Mouse (Mus musculus) adrenal gland, postnatal 14 days (tissue): ENCODE data around the gene Tmcc2. TPM values are rescaled to one million over a fixed set of nuclear protein-coding genes. Genes with fewer than 3 reads are reported as not detected.

Source experiments
- DNase-seq: peaks from one replicate; pipeline ENCODE4 v3.0.0; 2021; ENCODE audit warnings: mixed read lengths
- total RNA-seq: library from RNA; stranded (reverse); gene quantifications from 2 replicates; pipeline ENCODE4 v1.2.3, GENCODE M21; 2021

Tmcc2 gene
- total RNA-seq, 1 experiment from 2014 or later, result 26.9 TPM

- DNase-seq, result no peak
Observed at GRCm38 (mm10) chr1:132389886-132390585, 1.0 kb downstream of the Tmcc2 start.

DNA sequence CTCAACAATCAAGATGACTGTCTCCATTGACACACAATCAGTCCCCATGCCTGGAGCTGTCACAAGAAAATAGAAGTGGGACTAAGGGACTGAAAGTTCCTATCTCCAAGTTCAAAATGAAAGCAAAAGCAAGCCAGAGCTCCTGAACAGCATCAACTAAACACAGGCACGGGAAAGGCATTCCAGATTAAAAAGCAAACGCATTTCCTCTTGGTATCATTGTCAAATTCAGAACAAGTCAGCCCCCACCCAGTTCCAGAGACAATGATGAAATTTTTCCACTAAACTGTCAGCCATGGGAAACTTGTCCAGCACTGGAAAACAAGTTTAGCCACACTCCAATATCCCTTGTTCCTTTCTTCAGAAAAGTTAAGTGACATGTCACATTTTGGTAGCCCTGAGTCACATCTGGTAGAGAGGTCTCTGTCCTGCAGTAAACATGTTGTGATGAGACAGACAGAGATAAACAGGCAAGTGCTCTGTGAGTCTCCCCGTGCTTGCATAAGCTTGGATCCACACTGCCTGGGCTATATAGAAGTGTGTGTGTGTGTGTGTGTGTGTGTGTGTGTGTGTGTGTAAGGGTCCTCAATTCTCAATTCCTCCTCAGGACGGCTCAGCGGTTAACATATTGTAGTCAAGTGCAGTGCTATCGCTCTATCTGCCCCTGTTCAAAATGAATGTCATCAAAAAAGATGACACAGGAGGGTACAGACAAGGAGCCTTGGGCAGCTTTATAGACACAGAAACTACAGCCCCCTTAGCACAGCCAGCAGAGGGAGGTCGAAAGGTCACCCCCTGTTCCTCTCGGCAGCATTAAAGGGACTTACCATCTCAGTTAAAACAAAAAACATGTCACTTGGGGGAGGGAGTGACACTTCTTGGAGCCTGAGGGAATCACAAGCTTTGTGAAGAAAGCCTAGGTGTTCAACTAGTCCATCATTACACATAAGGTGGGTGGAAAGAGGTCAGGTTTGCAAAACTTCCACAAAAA, 2.0 kb downstream of the Tmcc2 start:
- no peak for DNase-seq

GRCm38 (mm10) chr1:132387943-132388342, 3.1 kb downstream of the Tmcc2 start:
- DNase-seq, result no peak

- DNase-seq, result no peak
Observed at GRCm38 (mm10) chr1:132386266-132386665, 4.8 kb downstream of the Tmcc2 start.

- DNase-seq, result no peak
Observed at GRCm38 (mm10) chr1:132385711-132386110, 5.4 kb downstream of the Tmcc2 start.

GRCm38 (mm10) chr1:132385266-132385665, 5.8 kb downstream of the Tmcc2 start:
- DNase-seq, result no peak

GRCm38 (mm10) chr1:132384001-132384554, 7.0 kb downstream of the Tmcc2 start:
- no peak for DNase-seq

DNA sequence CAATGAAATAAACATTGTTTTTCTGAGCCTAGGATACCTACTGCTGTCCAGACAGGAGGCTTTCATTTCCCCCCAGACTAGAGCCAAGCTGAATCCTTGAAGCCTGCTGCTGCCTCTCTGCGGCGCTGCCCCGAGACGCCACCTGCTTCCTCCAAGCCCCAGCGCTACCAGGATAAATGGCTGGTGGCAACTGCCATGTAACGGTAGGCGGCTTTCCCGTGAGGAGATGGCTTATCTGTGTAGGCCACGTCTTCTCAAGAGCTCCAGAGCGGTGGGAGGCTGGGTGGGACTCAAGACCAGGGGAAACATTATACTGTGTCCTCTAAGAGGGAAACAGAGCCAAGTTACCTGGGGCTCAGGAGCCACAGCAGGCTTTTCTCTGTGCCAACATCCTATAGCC, 9.2 kb downstream of the Tmcc2 start:
- DNase-seq, result no peak

DNA sequence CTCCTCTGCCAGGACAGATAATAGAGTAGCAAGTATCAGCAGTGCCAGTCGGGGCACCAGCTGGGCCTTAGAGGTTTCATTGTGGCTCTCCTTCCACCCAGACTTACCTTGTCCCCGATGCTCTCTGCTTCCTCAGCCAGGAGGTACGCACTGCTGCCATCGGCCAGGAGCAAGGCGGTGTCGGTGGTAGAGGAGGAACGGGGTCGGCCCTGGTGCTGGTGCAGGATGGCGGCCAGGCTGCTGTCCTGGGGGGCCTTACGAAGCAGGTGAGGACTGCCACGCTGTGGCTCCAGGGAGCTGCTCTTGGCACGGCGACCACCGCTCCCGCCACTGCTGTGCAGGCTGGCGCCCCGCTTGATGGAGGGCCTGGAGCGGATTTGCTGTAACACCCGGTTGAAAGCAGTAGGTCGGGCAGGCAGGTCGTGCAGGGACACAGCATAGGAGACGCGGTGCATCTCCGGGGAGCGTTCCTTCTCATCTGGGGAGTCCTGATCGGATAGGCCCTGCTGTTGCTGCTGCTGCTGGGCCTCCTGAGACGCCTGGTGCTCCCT, 10.5 kb downstream of the Tmcc2 start:
- DNase-seq, result no peak

GRCm38 (mm10) chr1:132377811-132378210, 13.3 kb downstream of the Tmcc2 start:
- no peak for DNase-seq

DNA sequence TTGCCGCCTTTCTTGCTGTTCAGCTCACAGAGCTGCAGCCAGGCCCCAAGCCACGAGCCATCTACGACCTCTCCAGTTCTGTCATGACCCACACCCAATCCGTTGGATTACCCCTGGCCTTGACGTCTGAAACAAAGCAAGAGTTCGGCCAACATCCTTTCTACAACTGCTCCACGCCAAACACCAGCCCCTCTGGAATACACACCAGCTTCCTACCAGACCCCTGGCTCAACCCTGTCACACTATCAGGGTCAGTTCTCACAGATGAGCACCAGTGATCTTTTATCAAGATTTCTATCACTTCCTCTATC, 14.1 kb downstream of the Tmcc2 start:
- no peak for DNase-seq

DNA sequence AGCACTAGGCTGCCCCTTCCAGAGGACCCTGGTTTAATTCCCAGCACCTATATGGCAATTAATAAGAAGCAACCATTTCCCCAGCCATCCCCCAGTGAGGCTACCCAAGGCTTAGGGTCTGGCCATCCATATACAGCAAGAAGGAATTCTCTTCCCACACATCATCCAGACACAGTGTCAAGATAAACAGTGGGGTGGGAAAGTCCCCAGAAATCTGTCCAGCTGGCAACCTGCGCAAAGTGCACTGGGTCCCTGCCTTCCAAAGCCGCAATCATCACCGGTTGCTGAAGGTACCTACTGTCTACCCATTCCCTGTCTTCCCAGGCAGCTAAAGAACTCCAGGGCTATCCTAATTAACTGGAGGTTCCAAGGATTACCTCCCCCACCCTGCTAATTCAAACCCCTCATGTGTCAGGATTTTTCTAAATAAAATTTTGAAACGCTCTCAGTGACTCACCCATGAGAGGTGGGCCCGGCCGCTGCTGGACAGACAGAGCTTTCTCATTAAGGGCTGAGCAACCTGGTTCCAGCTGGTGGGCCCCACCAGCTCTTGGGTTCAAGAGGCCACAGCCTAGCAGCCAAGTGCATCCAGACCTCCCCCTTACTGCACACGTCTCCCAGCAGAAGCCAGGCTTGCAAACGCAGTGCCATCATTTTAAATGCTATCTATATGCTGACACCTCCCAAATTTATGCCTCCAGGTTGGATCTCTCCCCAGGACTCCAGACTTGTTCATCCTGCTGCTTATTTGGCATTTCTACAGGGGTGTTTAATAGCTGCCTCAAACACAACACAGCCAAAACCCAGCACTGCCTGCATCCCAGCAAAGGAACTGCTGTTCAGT, 14.6 kb downstream of the Tmcc2 start:
- no peak for DNase-seq

GRCm38 (mm10) chr1:132375256-132375655, 15.8 kb downstream of the Tmcc2 start:
- DNase-seq, result no peak

- DNase-seq, result no peak
Observed at GRCm38 (mm10) chr1:132374873-132375244, 16.2 kb downstream of the Tmcc2 start.

GRCm38 (mm10) chr1:132374140-132374872, 16.8 kb downstream of the Tmcc2 start:
- peak; percentile 51 for DNase-seq

- no peak for DNase-seq
Observed at GRCm38 (mm10) chr1:132372896-132373534, 18.1 kb downstream of the Tmcc2 start.

DNA sequence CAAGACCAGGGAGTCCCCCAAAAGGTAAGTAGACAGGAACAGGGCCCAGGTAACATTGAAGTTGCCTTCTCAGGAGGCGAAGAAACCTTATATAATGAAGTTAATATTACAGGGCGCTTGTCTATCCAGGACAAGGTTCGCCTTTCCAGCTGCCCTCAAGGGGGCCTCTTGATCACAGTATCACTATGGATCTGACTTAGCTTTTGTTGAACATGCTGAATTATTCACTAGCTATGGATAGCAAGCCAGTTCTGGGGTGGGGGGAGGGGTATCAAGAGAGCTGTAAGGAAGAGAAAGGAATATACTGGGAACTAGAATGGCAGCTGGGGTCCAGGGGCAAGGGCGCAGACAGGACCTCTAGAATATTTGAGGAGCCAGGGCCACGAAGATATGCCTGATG, 18.7 kb downstream of the Tmcc2 start:
- no peak for DNase-seq

DNA sequence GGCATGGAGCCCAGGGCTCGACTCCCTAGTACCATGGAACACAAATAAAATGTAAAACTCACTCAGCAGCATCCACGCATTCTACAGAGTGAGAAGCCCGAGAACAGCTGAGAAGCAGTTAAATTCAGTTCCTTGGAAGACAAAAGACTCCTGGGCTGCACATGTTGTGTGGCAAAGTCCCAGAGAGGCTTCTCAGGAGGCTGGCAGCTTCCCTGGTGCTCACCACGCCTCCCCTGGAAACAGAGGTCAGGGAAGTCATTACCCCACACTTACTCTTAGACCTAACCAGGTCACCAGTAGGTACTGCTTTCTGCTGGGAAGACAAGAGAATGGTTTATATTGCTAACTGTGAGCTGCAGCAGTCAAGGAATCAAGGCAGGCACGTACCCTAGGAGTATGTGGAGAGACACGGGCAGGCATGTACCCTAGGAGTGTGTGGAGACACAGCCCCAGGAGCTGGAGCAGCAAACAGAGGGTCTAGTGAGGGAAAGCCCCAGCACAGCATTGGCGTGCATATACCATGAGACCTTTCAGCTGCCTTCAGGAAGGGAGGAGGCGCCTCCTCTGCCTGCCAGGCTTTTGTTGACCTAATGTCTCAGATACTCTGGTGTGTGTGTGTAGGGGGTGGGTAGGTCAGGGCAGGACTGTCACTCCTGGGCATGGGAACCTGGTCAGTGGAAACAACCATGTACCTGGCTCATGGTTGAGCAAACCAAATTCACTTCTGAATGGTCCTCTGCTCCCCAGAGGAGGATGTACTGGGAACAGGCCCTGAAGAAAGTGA, 19.6 kb downstream of the Tmcc2 start:
- no peak for DNase-seq

DNA sequence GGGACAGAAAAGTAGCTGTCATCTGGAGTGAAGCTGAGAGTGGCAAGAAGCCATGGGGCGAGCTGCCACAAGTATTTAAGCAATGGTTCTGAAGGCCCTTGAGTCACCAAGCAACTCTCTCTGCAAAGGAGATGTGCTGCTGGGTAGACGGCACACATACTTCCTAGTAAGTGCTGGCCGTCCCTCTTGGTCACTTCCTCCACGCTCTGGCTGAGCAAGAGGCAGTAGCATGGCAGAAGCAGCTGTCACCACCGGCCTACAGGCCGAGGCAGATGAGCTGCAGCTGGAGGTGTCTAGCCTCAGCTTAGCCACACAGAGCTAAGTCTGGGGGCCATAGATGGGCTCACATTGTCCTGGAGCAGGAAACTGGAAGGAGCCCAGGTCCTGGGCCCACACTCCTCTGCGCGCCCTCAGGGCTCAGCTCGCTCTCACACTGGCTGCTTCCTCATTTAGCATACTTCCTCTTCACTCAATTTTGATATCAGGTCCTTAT, 20.4 kb downstream of the Tmcc2 start:
- DNase-seq, result peak; percentile 70
